Mouse (Mus musculus): Measurements from ENCODE around the gene Gm26938. TPM values are rescaled to one million over a fixed set of nuclear protein-coding genes. Genes with fewer than 3 reads are reported as not detected.
A peak's percentile ranks its signal among the peaks of the same experiment; 100 is the strongest.

Gene Gm26938
- polyA plus RNA-seq, 1 experiment: 0.14 TPM

GRCm38 (mm10) chr5:139849626-139850320 lies 23.6 kb upstream of the Gm26938 start:
- no peaks in the 10 kb centered on the region for H3K79me3 ChIP-seq (ENCODE audit: low read depth)
- no peak overlapping the region for H3K4me3 ChIP-seq (ENCODE audit: insufficient read depth, poor library complexity, severe bottlenecking)
- H3K36me3 ChIP-seq (ENCODE audit: control insufficient read depth, insufficient read depth): no peaks in the 10 kb centered on the region
- H3ac ChIP-seq (ENCODE audit: control insufficient read depth, insufficient read length, low read depth): no peak overlapping the region
- peaks cover 6% of the 10 kb centered on the region for H3K27me3 ChIP-seq (ENCODE audit: control insufficient read depth, insufficient read depth, insufficient read length)
- no peaks in the 10 kb centered on the region for H3K79me2 ChIP-seq (ENCODE audit: control insufficient read depth, insufficient read depth)
- TF ChIP-seq MAX (IDR thresholded peaks at IDR 0.05): no peak
- TF ChIP-seq MYOD1 (IDR thresholded peaks at IDR 0.05; ENCODE audit: control insufficient read depth, insufficient read length, low read depth): no peak
- no peak for TF ChIP-seq USF1 (IDR thresholded peaks at IDR 0.05; ENCODE audit: low read depth)
- no peak for TF ChIP-seq CEBPB (IDR thresholded peaks at IDR 0.05; ENCODE audit: low read depth)
- no peak for TF ChIP-seq MYOG (IDR thresholded peaks at IDR 0.05; ENCODE audit: control insufficient read depth, extremely low read depth, insufficient read length)
- no peak for TF ChIP-seq FOSL1 (IDR thresholded peaks at IDR 0.05; ENCODE audit: insufficient read depth, low read length, poor library complexity, severe bottlenecking)
- no peak for TF ChIP-seq CTCF (IDR thresholded peaks at IDR 0.05; ENCODE audit: control insufficient read depth, insufficient read depth, insufficient read length)

GRCm38 (mm10) chr5:139839142-139839541 lies 12.9 kb upstream of the Gm26938 start:
- no peak overlapping the region for H3ac ChIP-seq (ENCODE audit: control insufficient read depth, insufficient read length, low read depth)
- H3K79me2 ChIP-seq (ENCODE audit: control insufficient read depth, insufficient read depth): no peaks in the 10 kb centered on the region
- H3K79me3 ChIP-seq (ENCODE audit: low read depth): no peaks in the 10 kb centered on the region
- H3K4me3 ChIP-seq (ENCODE audit: insufficient read depth, poor library complexity, severe bottlenecking): no peak overlapping the region
- H3K27me3 ChIP-seq (ENCODE audit: control insufficient read depth, insufficient read depth, insufficient read length): peaks cover 15% of the 10 kb centered on the region
- H3K36me3 ChIP-seq (ENCODE audit: control insufficient read depth, insufficient read depth): no peaks in the 10 kb centered on the region
- no peak for TF ChIP-seq CTCF (IDR thresholded peaks at IDR 0.05; ENCODE audit: control insufficient read depth, insufficient read depth, insufficient read length)
- TF ChIP-seq FOSL1 (IDR thresholded peaks at IDR 0.05; ENCODE audit: insufficient read depth, low read length, poor library complexity, severe bottlenecking): no peak
- TF ChIP-seq MYOG (IDR thresholded peaks at IDR 0.05; ENCODE audit: control insufficient read depth, extremely low read depth, insufficient read length): no peak
- no peak for TF ChIP-seq USF1 (IDR thresholded peaks at IDR 0.05; ENCODE audit: low read depth)
- TF ChIP-seq MAX (IDR thresholded peaks at IDR 0.05): no peak
- TF ChIP-seq CEBPB (IDR thresholded peaks at IDR 0.05; ENCODE audit: low read depth): no peak
- TF ChIP-seq MYOD1 (IDR thresholded peaks at IDR 0.05; ENCODE audit: control insufficient read depth, insufficient read length, low read depth): no peak

DNA sequence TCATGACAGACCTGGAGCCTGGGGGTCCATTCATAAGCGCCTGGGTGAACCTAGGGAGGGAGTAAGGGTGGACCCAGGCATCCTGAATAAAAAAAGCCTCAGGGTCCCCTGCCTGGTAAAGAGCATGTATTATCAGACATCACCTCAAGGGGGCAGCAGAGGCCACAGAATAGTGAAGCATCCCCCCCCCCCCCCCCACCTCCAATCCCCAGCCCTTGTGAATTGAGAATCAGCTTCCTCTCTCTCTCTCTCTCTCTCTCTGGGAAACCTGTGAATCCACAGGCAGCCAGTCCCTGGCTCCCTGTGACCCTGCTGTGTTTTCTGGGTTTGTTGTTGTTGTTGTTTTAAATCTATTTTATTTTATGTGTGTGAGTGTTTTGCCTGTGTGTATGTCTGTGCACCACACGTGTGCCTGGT lies 12.3 kb upstream of the Gm26938 start:
- TF ChIP-seq MYOD1 (IDR thresholded peaks at IDR 0.05; ENCODE audit: control insufficient read depth, insufficient read length, low read depth): no peak
- TF ChIP-seq USF1 (IDR thresholded peaks at IDR 0.05; ENCODE audit: low read depth): no peak
- no peak for TF ChIP-seq FOSL1 (IDR thresholded peaks at IDR 0.05; ENCODE audit: insufficient read depth, low read length, poor library complexity, severe bottlenecking)
- no peak for TF ChIP-seq MYOG (IDR thresholded peaks at IDR 0.05; ENCODE audit: control insufficient read depth, extremely low read depth, insufficient read length)
- no peak for TF ChIP-seq CEBPB (IDR thresholded peaks at IDR 0.05; ENCODE audit: low read depth)
- TF ChIP-seq MAX (IDR thresholded peaks at IDR 0.05): no peak
- peak; percentile 14 for TF ChIP-seq CTCF (IDR thresholded peaks at IDR 0.05; ENCODE audit: control insufficient read depth, insufficient read depth, insufficient read length)
- H3K79me3 ChIP-seq (ENCODE audit: low read depth): no peaks in the 10 kb centered on the region
- H3K79me2 ChIP-seq (ENCODE audit: control insufficient read depth, insufficient read depth): no peaks in the 10 kb centered on the region
- no peak overlapping the region for H3ac ChIP-seq (ENCODE audit: control insufficient read depth, insufficient read length, low read depth)
- H3K36me3 ChIP-seq (ENCODE audit: control insufficient read depth, insufficient read depth): no peaks in the 10 kb centered on the region
- H3K4me3 ChIP-seq (ENCODE audit: insufficient read depth, poor library complexity, severe bottlenecking): no peak overlapping the region
- H3K27me3 ChIP-seq (ENCODE audit: control insufficient read depth, insufficient read depth, insufficient read length): peaks cover 15% of the 10 kb centered on the region

- Histone ChIP-seq H3K27me3 (ENCODE audit: control insufficient read depth, insufficient read depth, insufficient read length) (peaks cover 12% of the 10 kb centered on the region), H3K79me3 (ENCODE audit: low read depth) (no peaks in the 10 kb centered on the region), H3K4me3 (ENCODE audit: insufficient read depth, poor library complexity, severe bottlenecking) (no peak overlapping the region), H3ac (ENCODE audit: control insufficient read depth, insufficient read length, low read depth) (no peak overlapping the region), H3K36me3 (ENCODE audit: control insufficient read depth, insufficient read depth) (no peaks in the 10 kb centered on the region), H3K79me2 (ENCODE audit: control insufficient read depth, insufficient read depth) (no peaks in the 10 kb centered on the region)
- no peak for TF ChIP-seq MYOG (IDR thresholded peaks at IDR 0.05; ENCODE audit: control insufficient read depth, extremely low read depth, insufficient read length)
- TF ChIP-seq CTCF (IDR thresholded peaks at IDR 0.05; ENCODE audit: control insufficient read depth, insufficient read depth, insufficient read length): no peak
- no peak for TF ChIP-seq FOSL1 (IDR thresholded peaks at IDR 0.05; ENCODE audit: insufficient read depth, low read length, poor library complexity, severe bottlenecking)
- no peak for TF ChIP-seq USF1 (IDR thresholded peaks at IDR 0.05; ENCODE audit: low read depth)
- no peak for TF ChIP-seq CEBPB (IDR thresholded peaks at IDR 0.05; ENCODE audit: low read depth)
- no peak for TF ChIP-seq MYOD1 (IDR thresholded peaks at IDR 0.05; ENCODE audit: control insufficient read depth, insufficient read length, low read depth)
- TF ChIP-seq MAX (IDR thresholded peaks at IDR 0.05): no peak
Measured at GRCm38 (mm10) chr5:139835706-139836105, 9.5 kb upstream of the Gm26938 start.

DNA sequence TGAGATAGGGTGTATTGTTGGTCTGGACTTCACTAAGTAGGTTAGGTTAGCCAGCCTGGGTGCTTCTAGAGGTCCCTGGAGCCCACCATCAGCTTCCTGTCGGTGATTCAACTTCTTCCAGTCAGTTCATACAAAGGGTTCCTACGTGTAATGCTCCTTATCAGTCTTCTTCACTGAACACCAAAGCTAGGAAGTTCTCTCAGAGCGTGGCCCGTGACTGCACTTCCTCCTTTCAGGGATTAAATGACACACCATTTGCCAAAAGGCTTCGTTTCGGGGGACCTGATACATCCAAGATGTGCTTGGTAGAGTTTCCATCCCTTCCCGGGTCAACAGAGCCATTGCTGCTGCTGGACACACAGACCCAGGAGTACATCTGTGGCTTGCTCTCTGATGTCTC lies 5.9 kb upstream of the Gm26938 start:
- H3K4me3 ChIP-seq (ENCODE audit: insufficient read depth, poor library complexity, severe bottlenecking): no peak overlapping the region
- no peaks in the 10 kb centered on the region for H3K79me3 ChIP-seq (ENCODE audit: low read depth)
- no peak overlapping the region for H3ac ChIP-seq (ENCODE audit: control insufficient read depth, insufficient read length, low read depth)
- H3K79me2 ChIP-seq (ENCODE audit: control insufficient read depth, insufficient read depth): no peaks in the 10 kb centered on the region
- no peaks in the 10 kb centered on the region for H3K36me3 ChIP-seq (ENCODE audit: control insufficient read depth, insufficient read depth)
- H3K27me3 ChIP-seq (ENCODE audit: control insufficient read depth, insufficient read depth, insufficient read length): peaks cover 12% of the 10 kb centered on the region
- no peak for TF ChIP-seq FOSL1 (IDR thresholded peaks at IDR 0.05; ENCODE audit: insufficient read depth, low read length, poor library complexity, severe bottlenecking)
- no peak for TF ChIP-seq CTCF (IDR thresholded peaks at IDR 0.05; ENCODE audit: control insufficient read depth, insufficient read depth, insufficient read length)
- no peak for TF ChIP-seq MYOG (IDR thresholded peaks at IDR 0.05; ENCODE audit: control insufficient read depth, extremely low read depth, insufficient read length)
- TF ChIP-seq USF1 (IDR thresholded peaks at IDR 0.05; ENCODE audit: low read depth): no peak
- TF ChIP-seq MYOD1 (IDR thresholded peaks at IDR 0.05; ENCODE audit: control insufficient read depth, insufficient read length, low read depth): no peak
- TF ChIP-seq CEBPB (IDR thresholded peaks at IDR 0.05; ENCODE audit: low read depth): no peak

Data from C2C12 (cell line).